Mouse (Mus musculus) liver, embryonic 14.5 days (tissue): ENCODE measurements around the gene Cfap58. TPM values are rescaled to one million over a fixed set of nuclear protein-coding genes. Genes with fewer than 3 reads are reported as not detected.

Experiments used
- ATAC-seq: fragments of 200-750 bp; cut with Nextera tagmentation; 2 replicates; pipeline ENCODE4 v1.8.0; 2017; ENCODE audit warnings: moderate number of reproducible peaks, mild to moderate bottlenecking, moderate library complexity; ENCODE audit not compliant: insufficient read depth
- DNase-seq, 3 experiments: peaks; one replicate each; pipeline ENCODE4 v3.0.0-alpha.2; 2012 to 2013; ENCODE audit warnings: low read depth in 3 of 3, low spot score in 3 of 3
- H3K27ac ChIP-seq: fragments of 300-500 bp; sonication (generic); 2 replicates; pipeline ENCODE4 v1.5.1; 2014; ENCODE audit warnings: moderate library complexity, mild to moderate bottlenecking, control low read depth, inconsistent platforms
- H3K27me3 ChIP-seq: fragments of 300-500 bp; sonication (generic); 2 replicates; pipeline ENCODE4 v1.6.1; 2014; ENCODE audit warnings: mild to moderate bottlenecking, low read length, moderate library complexity; ENCODE audit not compliant: control insufficient read depth, insufficient read depth
- H3K36me3 ChIP-seq: fragments of 300-500 bp; sonication (generic); replicated peaks from 2 replicates; pipeline ENCODE4 v1.6.1; 2014; ENCODE audit warnings: low read depth; ENCODE audit not compliant: control insufficient read depth, insufficient read depth
- H3K4me1 ChIP-seq, 2 experiments: fragments of 200-500 bp in 1 of 2; fragments of 300-500 bp in 1 of 2; sonication (generic) in 1 of 2; replicated peaks; 2 replicates each; pipeline ENCODE4 v1.6.1; 2012 to 2014; ENCODE audit warnings: antibody characterized with exemption in 1 of 2, inconsistent platforms in 1 of 2, low read length in 1 of 2; ENCODE audit not compliant: control insufficient read depth in 2 of 2, insufficient read depth in 2 of 2
- H3K4me2 ChIP-seq: fragments of 300-500 bp; sonication (generic); 2 replicates; pipeline ENCODE4 v1.6.1; 2014; ENCODE audit warnings: low read depth, mild to moderate bottlenecking, control low read depth, moderate library complexity
- H3K4me3 ChIP-seq, 2 experiments: fragments of 200-500 bp in 1 of 2; fragments of 300-500 bp in 1 of 2; sonication (generic) in 1 of 2; 2 replicates each; pipeline ENCODE4 v1.5.1; 2012 to 2014; ENCODE audit warnings: low read depth in 2 of 2, low read length in 2 of 2, mild to moderate bottlenecking in 2 of 2, control low read depth in 1 of 2, inconsistent platforms in 1 of 2, moderate library complexity in 1 of 2; ENCODE audit not compliant: insufficient read depth in 1 of 2
- H3K9ac ChIP-seq: fragments of 300-500 bp; sonication (generic); replicated peaks from 2 replicates; pipeline ENCODE4 v1.6.1; 2014; ENCODE audit warnings: mild to moderate bottlenecking, control low read depth, moderate library complexity
- H3K9me3 ChIP-seq: fragments of 300-500 bp; sonication (generic); 2 replicates; pipeline ENCODE4 v1.6.1; 2016; ENCODE audit warnings: low read length, mixed read lengths; ENCODE audit not compliant: control insufficient read depth
- CTCF ChIP-seq: IDR thresholded peaks from 2 replicates; pipeline ENCODE4 v1.5.1; 2016; ENCODE audit warnings: antibody characterized with exemption, low read depth, control low read depth
- EP300 ChIP-seq: IDR thresholded peaks from 2 replicates; pipeline ENCODE4 v1.6.1; 2016; ENCODE audit warnings: antibody characterized with exemption, low read depth
- WGBS: fragments of 180-500 bp; shearing (Covaris S2); extraction: QIAGEN DNeasy Blood & Tissue Kit; methylation state at CpG from one replicate; pipeline ENCODE4 v1.1.7; 2014; ENCODE audit not compliant: insufficient replicate concordance; 5-methylcytosine and 5-hydroxymethylcytosine counted together
- microRNA-seq: library from miRNA; unstranded; fragments of <30 nt; microRNA quantifications from one replicate; pipeline ENCODE4, GENCODE M21; 2016
- polyA plus RNA-seq, 2 experiments: library from polyadenylated mRNA; depleted of rRNA in 1 of 2; stranded (reverse) in 1 of 2; unstranded in 1 of 2; fragments of >200 nt; fragmentation: Nextera tagmentation in 1 of 2; extraction: Ambion mirVana in 1 of 2; gene quantifications; 2 replicates each; pipeline versions ENCODE4 v1.2.1 to v1.2.3; 2012 to 2014

Gene Cfap58
- polyA plus RNA-seq, 2 experiments = not detected

DNA sequence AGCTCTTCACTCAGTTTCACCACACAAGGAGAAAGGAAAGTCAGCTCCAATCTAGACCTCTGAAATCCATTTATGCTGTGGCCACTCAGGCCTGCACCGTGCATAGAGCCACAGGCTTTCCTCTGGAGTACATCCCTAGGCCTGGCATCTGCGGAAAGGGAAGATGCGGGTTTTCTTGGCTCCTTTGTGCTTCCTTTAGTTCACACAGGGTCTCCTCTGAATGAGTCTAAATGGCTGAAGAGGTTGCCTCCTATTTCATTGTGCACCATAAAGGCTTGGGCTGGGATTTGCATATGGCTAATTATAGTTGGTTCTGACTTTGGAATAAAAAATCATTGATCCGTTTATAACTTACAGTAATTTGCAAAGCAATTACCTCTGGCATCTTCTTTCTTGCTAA lies 144.0 kb downstream of the Cfap58 start:
- TF ChIP-seq EP300 (no peak), CTCF (no peak)
- no peak for DNase-seq
- no peaks in the 10 kb centered on the region for H3K36me3 ChIP-seq
- no peak overlapping the region for H3K27ac ChIP-seq
- H3K4me3 ChIP-seq = no peak overlapping the region
- H3K9ac ChIP-seq = no peak overlapping the region
- no peaks in the 10 kb centered on the region for H3K9me3 ChIP-seq
- no peaks in the 10 kb centered on the region for H3K27me3 ChIP-seq
- H3K4me1 ChIP-seq = no peaks in the 10 kb centered on the region
- ATAC-seq = no peak
- no peak overlapping the region for H3K4me2 ChIP-seq
- WGBS = 73% methylated on average over 4 of the region's 4 CpGs

Small RNAs within 50 kb of the gene (microRNA-seq; reads per million reads assigned to microRNA genes)
- not detected for gene Gm22240

Other genes with a start within 250 kb of the Cfap58 start
- gene Col17a1, start 245.6 kb upstream of the Cfap58 start, polyA plus RNA-seq (2012; rRNA removed) = 0.05 and 0.13 TPM in 2 replicates
- gene Col17a1, start 245.6 kb upstream of the Cfap58 start, polyA plus RNA-seq (2014; fragmentation: Nextera tagmentation; extraction: Ambion mirVana) = 0.23 TPM in 1 of 2 replicates, not detected in the other
- 32.6 and 35.5 TPM in 2 replicates for gene Sfr1, start 206.0 kb upstream of the Cfap58 start, polyA plus RNA-seq (2012; rRNA removed)
- gene Sfr1, start 206.0 kb upstream of the Cfap58 start, polyA plus RNA-seq (2014; fragmentation: Nextera tagmentation; extraction: Ambion mirVana) = 73.7 and 77.2 TPM in 2 replicates
- gene Gsto1, start 82.7 kb upstream of the Cfap58 start, polyA plus RNA-seq (2012; rRNA removed) = 51.7 and 57.2 TPM in 2 replicates
- 98.9 and 111 TPM in 2 replicates for gene Gsto1, start 82.7 kb upstream of the Cfap58 start, polyA plus RNA-seq (2014; fragmentation: Nextera tagmentation; extraction: Ambion mirVana)
- 0.08 and 0.28 TPM in 2 replicates for gene Gsto2, start 72.1 kb upstream of the Cfap58 start, polyA plus RNA-seq (2012; rRNA removed)
- 0.11 and 0.37 TPM in 2 replicates for gene Gsto2, start 72.1 kb upstream of the Cfap58 start, polyA plus RNA-seq (2014; fragmentation: Nextera tagmentation; extraction: Ambion mirVana)
- 0.01 TPM in 1 of 2 replicates, not detected in the other for gene Cfap43, start 18.4 kb upstream of the Cfap58 start, polyA plus RNA-seq (2012; rRNA removed)
- gene Cfap43, start 18.4 kb upstream of the Cfap58 start, polyA plus RNA-seq (2014; fragmentation: Nextera tagmentation; extraction: Ambion mirVana) = 0.05 TPM in 1 of 2 replicates, not detected in the other
- 1.9 and 2.0 TPM in 2 replicates for gene Itprip, start 18.4 kb upstream of the Cfap58 start, polyA plus RNA-seq (2012; rRNA removed)
- gene Itprip, start 18.4 kb upstream of the Cfap58 start, polyA plus RNA-seq (2014; fragmentation: Nextera tagmentation; extraction: Ambion mirVana) = 2.2 and 2.5 TPM in 2 replicates